Mouse (Mus musculus) testis, adult 10 weeks (tissue): ENCODE results near the gene AC141477.1. TPM values are rescaled to one million over a fixed set of nuclear protein-coding genes. Genes with fewer than 3 reads are reported as not detected.

Source experiments
- polyA plus RNA-seq: library from polyadenylated mRNA; stranded (reverse); fragments of 350-450 nt; fragmentation: Illumina TruSeq; extraction: RNeasy Lipid Tissue Mini Kit (QIAGEN cat#74804); gene quantifications from one replicate; pipeline ENCODE4 v1.2.3, GENCODE M21; 2014; ENCODE audit warnings: low read depth, low replicate concordance

AC141477.1 gene
- not detected for polyA plus RNA-seq

DNA sequence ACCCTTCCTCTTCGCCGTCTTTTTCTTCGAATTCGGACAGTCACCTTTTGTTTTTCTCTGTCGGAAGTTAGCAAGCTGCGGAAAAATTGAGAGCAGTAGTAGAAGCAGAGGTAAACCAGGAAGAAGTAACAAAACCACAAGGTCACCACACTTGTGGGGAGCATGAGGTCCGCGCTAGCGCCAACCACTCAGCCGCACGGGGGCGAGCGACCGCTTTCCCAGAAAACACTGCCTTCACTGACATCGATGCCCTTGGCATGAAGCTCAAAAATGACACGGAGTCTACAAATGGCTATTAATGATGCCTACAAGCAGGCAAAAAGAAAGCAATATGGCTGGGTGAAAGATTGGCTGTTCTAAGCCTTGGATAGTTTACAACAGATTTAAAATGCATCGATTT is at the start of gene AC141477.1:
TSS of gene AC141477.1 (minus strand) at position 164 of the 400 bp plus-strand sequence.

DNA sequence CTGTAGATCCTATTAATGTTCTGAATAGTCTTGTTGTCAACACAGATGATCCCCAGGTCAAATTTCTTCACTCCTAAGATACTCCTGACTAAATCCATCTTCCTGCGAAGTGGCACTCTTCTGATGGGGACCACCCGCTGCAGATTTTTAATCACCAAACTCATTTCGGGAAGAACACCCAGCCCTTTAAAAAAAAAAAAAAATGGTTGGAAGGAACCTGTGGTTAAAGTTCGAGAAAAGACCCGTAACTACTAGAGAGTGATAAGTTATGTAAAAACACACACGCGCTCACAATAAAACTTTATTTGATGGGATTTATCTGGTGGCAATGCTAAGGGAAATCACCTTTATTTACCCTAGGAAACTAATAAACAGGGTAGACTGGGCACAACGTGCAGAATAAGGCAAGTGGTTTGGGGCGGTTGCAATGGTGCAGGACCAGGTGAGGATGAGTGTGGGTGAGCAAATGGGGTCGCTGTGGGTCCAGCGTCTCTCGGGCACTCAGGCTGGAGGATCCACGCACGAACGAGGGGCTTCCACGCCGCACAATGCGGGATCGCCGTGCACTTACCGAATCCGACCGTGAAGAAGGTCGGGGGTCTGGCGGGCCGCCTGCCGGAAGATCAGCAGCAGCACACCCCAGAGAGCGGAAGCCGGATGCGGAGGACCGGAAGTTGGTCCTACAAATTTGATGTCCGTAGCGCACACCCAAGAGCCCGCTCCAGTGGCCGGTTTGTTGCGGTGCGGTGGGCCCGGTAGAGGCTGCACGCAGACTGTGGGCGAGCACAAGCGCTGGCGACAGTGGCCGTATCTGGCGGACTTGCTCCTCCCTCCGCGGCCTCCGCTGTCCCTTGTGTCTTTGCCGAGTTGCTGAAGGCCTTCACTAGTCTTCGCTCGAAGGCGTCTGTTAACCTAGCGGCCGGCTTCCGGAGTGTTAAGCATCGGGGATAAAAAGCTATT is 28.2 kb upstream of the AC141477.1 start, which contains the start of the genes Mcm3ap and Ybey:
TSS of gene Mcm3ap (plus strand) at position 725 of the 960 bp plus-strand sequence.
TSS of gene Ybey (minus strand) at position 912 of the 960 bp plus-strand sequence.

DNA sequence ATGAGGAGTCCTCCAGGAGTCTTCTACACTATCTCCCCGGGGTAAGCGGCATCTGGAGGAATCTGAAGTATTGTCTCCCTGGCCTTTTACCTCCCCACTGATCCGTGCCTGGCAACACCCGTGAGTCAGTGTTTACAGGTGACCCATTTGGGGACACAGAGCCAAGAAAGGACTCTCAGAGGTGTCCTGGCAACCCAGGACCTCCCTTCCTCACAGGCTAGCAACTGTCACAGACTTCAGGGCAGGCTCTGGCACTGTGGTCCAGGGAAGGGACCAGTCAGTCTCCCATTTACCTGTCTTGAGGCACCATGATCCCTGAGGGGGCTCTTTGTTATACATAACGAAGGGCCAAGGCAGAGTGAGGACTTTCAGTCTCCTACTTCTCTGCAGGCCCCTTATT is 8.6 kb upstream of the AC141477.1 start, which contains the start of gene 2610028H24Rik:
TSS of gene 2610028H24Rik (plus strand) at position 231 of the 400 bp plus-strand sequence.

DNA sequence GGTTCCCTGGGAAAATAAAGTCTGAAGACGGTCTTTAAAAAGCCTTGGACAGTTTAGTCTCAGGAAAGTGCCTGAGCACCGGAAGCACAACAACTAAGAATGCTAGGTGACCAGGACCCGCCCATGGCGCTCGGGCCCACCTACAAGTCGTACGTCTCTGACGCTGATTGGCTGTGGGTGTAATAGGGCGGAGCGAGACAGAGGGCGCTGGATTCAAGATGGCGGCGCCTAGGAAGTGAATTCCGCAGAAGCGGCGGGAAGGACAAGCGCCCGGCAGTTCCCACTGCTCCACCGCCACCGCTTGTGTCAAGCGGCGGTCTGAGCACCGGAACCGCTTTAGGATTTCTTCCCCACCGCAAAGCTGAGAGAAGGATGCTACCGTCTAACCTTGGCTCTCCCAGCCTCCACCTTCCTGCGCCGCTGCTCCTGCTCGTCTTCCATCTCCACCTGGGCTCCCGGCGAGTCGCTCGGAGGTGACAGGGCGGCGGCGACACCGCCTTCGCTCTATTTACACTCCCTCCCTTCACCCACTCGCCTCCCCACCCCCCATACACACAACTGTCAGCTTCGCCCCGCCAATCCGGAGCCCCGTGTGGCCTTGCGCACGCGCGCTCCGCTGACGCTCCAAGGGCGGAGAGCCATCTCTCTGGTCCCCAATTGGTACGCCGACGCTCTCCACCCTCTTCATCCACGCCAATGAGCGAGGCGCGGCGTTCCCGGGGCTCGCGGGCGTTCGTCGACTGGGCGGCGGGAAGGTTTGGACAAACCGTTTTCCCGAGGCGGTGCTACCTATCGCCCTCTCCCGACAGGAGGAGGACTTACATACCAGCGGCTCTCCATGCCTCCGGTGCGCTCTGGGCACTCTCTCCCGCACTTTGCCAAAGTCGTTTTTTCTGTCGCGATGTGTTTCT is 2.2 kb upstream of the AC141477.1 start, which contains the start of gene Pcnt:
TSS of gene Pcnt (minus strand) at position 609 of the 911 bp plus-strand sequence.

Other genes with a start within 250 kb of the AC141477.1 start
- gene Prmt2, start 202.6 kb downstream of the AC141477.1 start, polyA plus RNA-seq: 0.60 TPM
- gene S100b, start 186.6 kb downstream of the AC141477.1 start, polyA plus RNA-seq: 0.36 TPM
- 5.0 TPM for gene Dip2a, start 95.2 kb downstream of the AC141477.1 start, polyA plus RNA-seq
- gene Pcnt, start 2.3 kb upstream of the AC141477.1 start, polyA plus RNA-seq: 30.6 TPM
- gene 2610028H24Rik, start 8.6 kb upstream of the AC141477.1 start, polyA plus RNA-seq: not detected
- gene Mcm3ap, start 28.5 kb upstream of the AC141477.1 start, polyA plus RNA-seq: 9.8 TPM
- 0.74 TPM for gene Ybey, start 28.7 kb upstream of the AC141477.1 start, polyA plus RNA-seq
- gene Lss, start 91.1 kb upstream of the AC141477.1 start, polyA plus RNA-seq: 4.6 TPM
- 2.9 TPM for gene Spatc1l, start 121.8 kb upstream of the AC141477.1 start, polyA plus RNA-seq
- not detected for gene Ftcd, start 135.2 kb upstream of the AC141477.1 start, polyA plus RNA-seq
- 0.48 TPM for gene Col6a2, start 183.2 kb upstream of the AC141477.1 start, polyA plus RNA-seq